Mouse (Mus musculus) hindbrain, postnatal 0 days (tissue): Measurements from ENCODE around the gene Speer4e. TPM values are rescaled to one million over a fixed set of nuclear protein-coding genes. Genes with fewer than 3 reads are reported as not detected.
"Not testable (repeated sequence)": the region's sequence is repeated elsewhere in the genome, so short reads cannot be mapped to it uniquely, and the experiment has no call there.

Experiments used
- ATAC-seq: fragments of 200-750 bp; cut with Nextera tagmentation; 2 replicates; pipeline ENCODE4 v1.8.0; 2017; ENCODE audit warnings: mild to moderate bottlenecking, moderate TSS enrichment, moderate library complexity
- DNase-seq: peaks from one replicate; pipeline ENCODE4 v3.0.0-alpha.2; 2015; ENCODE audit warnings: low spot score
- H3K27ac ChIP-seq: fragments of 300-500 bp; sonication (generic); 2 replicates; pipeline ENCODE4 v1.5.1; 2014; ENCODE audit warnings: mild to moderate bottlenecking
- H3K27me3 ChIP-seq: fragments of 300-500 bp; sonication (generic); 2 replicates; pipeline ENCODE4 v1.6.1; 2014; ENCODE audit warnings: low read length, mixed read lengths; ENCODE audit not compliant: insufficient read depth
- H3K36me3 ChIP-seq: fragments of 300-500 bp; sonication (generic); 2 replicates; pipeline ENCODE4 v1.6.1; 2014; ENCODE audit warnings: low read length, mixed read lengths; ENCODE audit not compliant: insufficient read depth
- H3K4me1 ChIP-seq: fragments of 300-500 bp; sonication (generic); 2 replicates; pipeline ENCODE4 v1.6.1; 2014; ENCODE audit warnings: antibody characterized with exemption, low read length, mixed read lengths; ENCODE audit not compliant: insufficient read depth
- H3K4me2 ChIP-seq: fragments of 300-500 bp; sonication (generic); 2 replicates; pipeline ENCODE4 v1.6.1; 2014; ENCODE audit warnings: low read depth, mild to moderate bottlenecking, low read length, moderate library complexity, mixed read lengths
- H3K4me3 ChIP-seq: fragments of 300-500 bp; sonication (generic); 2 replicates; pipeline ENCODE4 v1.5.1; 2014; ENCODE audit warnings: low read length
- H3K9ac ChIP-seq: fragments of 300-500 bp; sonication (generic); replicated peaks from 2 replicates; pipeline ENCODE4 v1.6.1; 2014; ENCODE audit warnings: mild to moderate bottlenecking, low read length, moderate library complexity, mixed read lengths
- H3K9me3 ChIP-seq: fragments of 300-500 bp; sonication (generic); 2 replicates; pipeline ENCODE4 v1.6.1; 2016; ENCODE audit warnings: low read length, mixed read lengths
- CTCF ChIP-seq: IDR thresholded peaks from 2 replicates; pipeline ENCODE4 v1.5.1; 2016; ENCODE audit warnings: antibody characterized with exemption, control low read depth, low read depth
- WGBS: fragments of 180-500 bp; shearing (Covaris S2); extraction: QIAGEN DNeasy Blood & Tissue Kit; methylation state at CpG from one replicate; pipeline ENCODE4 v1.1.7; 2014; 5-methylcytosine and 5-hydroxymethylcytosine counted together
- polyA plus RNA-seq: library from polyadenylated mRNA; unstranded; fragments of >200 nt; fragmentation: Nextera tagmentation; extraction: Ambion mirVana; gene quantifications from 2 replicates; pipeline ENCODE4 v1.2.1, GENCODE M21; 2015
- total RNA-seq: library from RNA; depleted of rRNA; stranded (reverse); fragments of >200 nt; gene quantifications from 2 replicates; pipeline ENCODE4 v1.2.3, GENCODE M21; 2014; rRNA removed

The Speer4e gene
- total and polyA plus RNA-seq, 2 experiments from 2014 or later: not detected

- H3K9ac ChIP-seq, H3K4me2 ChIP-seq, H3K9me3 ChIP-seq, H3K4me3 ChIP-seq, H3K27ac ChIP-seq, H3K4me1 ChIP-seq, H3K27me3 ChIP-seq, H3K36me3 ChIP-seq, ATAC-seq: not testable (repeated sequence)
- DNase-seq: peak; percentile 1
- 31% methylated on average over 4 of the region's 4 CpGs for WGBS
- TF ChIP-seq CTCF: peak; percentile 41
Observed at GRCm38 (mm10) chr5:14927047-14927446, 11.2 kb downstream of the Speer4e start.

- not testable (repeated sequence) for ATAC-seq, H3K36me3 ChIP-seq, H3K4me2 ChIP-seq, H3K9me3 ChIP-seq, H3K9ac ChIP-seq, H3K4me1 ChIP-seq, DNase-seq, H3K4me3 ChIP-seq, H3K27ac ChIP-seq, H3K27me3 ChIP-seq
- WGBS: 76% methylated on average over 1 of the region's 1 CpGs
Observed at GRCm38 (mm10) chr5:14914799-14915198, 23.4 kb downstream of the Speer4e start, which contains the start of gene Gm9758. Gene Gm9758 (minus strand): TSS chr5:14914899.

- H3K27me3 ChIP-seq, H3K4me3 ChIP-seq, H3K9me3 ChIP-seq, H3K36me3 ChIP-seq, H3K4me1 ChIP-seq, H3K27ac ChIP-seq, DNase-seq, H3K4me2 ChIP-seq, H3K9ac ChIP-seq, ATAC-seq: not testable (repeated sequence)
- WGBS: 72% methylated on average over 2 of the region's 3 CpGs
Observed at GRCm38 (mm10) chr5:14914361-14914760, 23.9 kb downstream of the Speer4e start.

GRCm38 (mm10) chr5:14903539-14903938 lies 34.7 kb downstream of the Speer4e start:
- H3K9ac ChIP-seq, H3K9me3 ChIP-seq, H3K4me3 ChIP-seq, H3K4me1 ChIP-seq, ATAC-seq, H3K4me2 ChIP-seq, H3K27me3 ChIP-seq, H3K27ac ChIP-seq, DNase-seq, H3K36me3 ChIP-seq: not testable (repeated sequence)
- 13% methylated on average over 3 of the region's 3 CpGs for WGBS

GRCm38 (mm10) chr5:14892242-14892641 lies 46.0 kb downstream of the Speer4e start:
- Histone ChIP-seq H3K4me3 (no peak overlapping the region), H3K4me2 (no peak overlapping the region), H3K9me3 (no peaks in the 10 kb centered on the region), H3K4me1 (no peaks in the 10 kb centered on the region), H3K36me3 (no peaks in the 10 kb centered on the region), H3K27ac (no peak overlapping the region), H3K9ac (no peak overlapping the region), H3K27me3 (no peaks in the 10 kb centered on the region)
- ATAC-seq (no peak), DNase-seq (no peak)
- WGBS: 76% methylated on average over 3 of the region's 3 CpGs
- TF ChIP-seq CTCF: no peak

- not testable (repeated sequence) for H3K27me3 ChIP-seq, H3K9ac ChIP-seq, H3K4me1 ChIP-seq, DNase-seq, H3K36me3 ChIP-seq, H3K4me2 ChIP-seq, ATAC-seq, H3K9me3 ChIP-seq, H3K4me3 ChIP-seq, H3K27ac ChIP-seq
- 52% methylated on average over 2 of the region's 2 CpGs for WGBS
Observed at GRCm38 (mm10) chr5:14885291-14885690, 52.9 kb downstream of the Speer4e start.

Other genes starting within 250 kb of the Speer4e start
- gene Gm9758, start 23.5 kb downstream of the Speer4e start, total RNA-seq: not detected in 2 replicates
- not detected in 2 replicates for gene Gm9758, start 23.5 kb downstream of the Speer4e start, polyA plus RNA-seq
- gene Gm10354, start 40.5 kb upstream of the Speer4e start, total RNA-seq: not detected in 2 replicates
- not detected in 2 replicates for gene Gm10354, start 40.5 kb upstream of the Speer4e start, polyA plus RNA-seq
- gene Gm17019, start 94.6 kb upstream of the Speer4e start, total RNA-seq: not detected in 2 replicates
- not detected in 2 replicates for gene Gm17019, start 94.6 kb upstream of the Speer4e start, polyA plus RNA-seq